9 mouse cellular contexts compared by ENCODE assay signal in the genomic region with DNA sequence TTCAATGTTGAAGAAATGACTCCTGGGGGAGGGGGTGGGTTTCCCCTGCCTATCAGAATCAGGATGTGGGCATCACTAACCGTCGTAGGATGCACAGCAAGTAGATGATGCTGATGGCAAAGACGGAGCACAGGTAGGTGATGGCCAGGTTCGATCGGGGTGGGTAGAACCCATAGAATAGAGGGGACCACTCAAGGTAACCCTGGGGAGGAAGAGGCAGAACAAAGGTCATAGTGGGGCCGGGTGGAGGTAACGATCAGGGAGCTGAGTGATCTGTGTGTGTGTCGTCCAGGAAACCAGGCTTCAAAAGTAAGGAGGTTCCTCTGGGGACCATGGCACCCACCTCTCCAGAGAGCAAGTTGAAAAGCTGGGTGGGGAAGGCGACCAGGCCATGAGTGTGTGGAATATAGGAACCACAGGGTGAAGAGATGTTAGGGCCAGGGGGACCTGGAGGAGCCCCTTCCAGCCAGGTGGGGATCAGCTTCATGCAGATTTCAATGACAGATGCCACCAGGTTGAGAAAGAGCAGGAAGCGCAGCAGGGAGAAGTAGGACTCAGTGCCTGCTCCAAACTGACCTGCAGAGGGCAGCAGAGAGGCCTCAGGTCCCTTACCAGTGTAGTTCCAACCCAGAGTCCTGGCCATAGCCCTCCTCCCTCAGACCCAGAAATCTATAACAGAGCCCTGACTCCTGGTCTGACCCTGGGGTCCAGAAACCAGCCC. TPM values are rescaled to one million over a fixed set of nuclear protein-coding genes. Genes with fewer than 3 reads are reported as not detected.
DNase-seq lines count a peak whose midpoint lies in the region; ATAC-seq lines count a peak whose summit lies in the region.
"Had no signal": no experiment of that assay in that cellular context is flagged by ENCODE, and none has a peak within 500 bp of the region (broad histone marks: within the 10 kb centered on the region; RNA-seq: fewer than 3 reads in every experiment).

No protein-coding gene starts in this region.

- H3K27ac ChIP-seq in hindbrain, embryonic 15.5 days (replicated peaks): no peak overlapping the region
- H3K27ac ChIP-seq: macrophage had no signal

- H3K9ac ChIP-seq in hindbrain, embryonic 15.5 days: no peak overlapping the region

- H3K36me3 ChIP-seq in hindbrain, embryonic 15.5 days: 0 out of 2 replicates have a peak, but pooled peaks cover 9% of the 10 kb centered on the region

- peak; percentile 91 for DNase-seq in NIH3T3 (ENCODE audit: low read depth)
- DNase-seq in cerebellum, postnatal 10 days: peak; percentile 94 to 97
- DNase-seq in frontal cortex, postnatal 25 days (ENCODE audit: low spot score in 2 of 2): peak; percentile 71 to 74
- peak; percentile 79 to 95 for DNase-seq in layer of hippocampus, postnatal 25 days (ENCODE audit: extremely low spot score in 1 of 2, low spot score in 1 of 2)
- peak; percentile 91 for DNase-seq in lung, postnatal 14 days
- peak; percentile 94 for DNase-seq in retina, embryonic 14.5 days (ENCODE audit: low spot score)
- peak; percentile 82 for DNase-seq in thymus, postnatal 25 days

- H3K9me3 ChIP-seq in hindbrain, embryonic 15.5 days: no peaks in the 10 kb centered on the region

- no peak overlapping the region for H3K4me3 ChIP-seq in hindbrain, embryonic 15.5 days

- ATAC-seq in hindbrain, embryonic 15.5 days (ENCODE audit: low FRiP score, low read depth): peak; percentile 87

- no peak overlapping the region for H3K4me2 ChIP-seq in hindbrain, embryonic 15.5 days

- no peaks in the 10 kb centered on the region for H3K27me3 ChIP-seq in hindbrain, embryonic 15.5 days

- no peaks in the 10 kb centered on the region for H3K4me1 ChIP-seq in hindbrain, embryonic 15.5 days (replicated peaks)

- WGBS in hindbrain, embryonic 15.5 days: 68% methylated on average over 10 of the region's 10 CpGs

RNA-seq across cellular contexts. Expression of a gene that starts 2.7 kb away (rescaled TPM):
- 5.0 and 5.2 TPM in 2 replicates for polyA plus RNA-seq in hindbrain, embryonic 15.5 days (2015; fragmentation: Nextera tagmentation; extraction: Ambion mirVana)
- 1 to 10 TPM; 4.6 to 8.1 TPM for total RNA-seq in layer of hippocampus, postnatal 25 days (2021)

RNA-seq across cellular contexts. Expression of a gene that starts 9.0 kb away (rescaled TPM):
- polyA plus RNA-seq in hindbrain, embryonic 15.5 days (2015; fragmentation: Nextera tagmentation; extraction: Ambion mirVana): 15.3 and 17.1 TPM in 2 replicates
- total RNA-seq in layer of hippocampus, postnatal 25 days (2021): 1 to 10 TPM; 5.3 to 5.5 TPM

RNA-seq across cellular contexts. Expression of a gene that starts 18.0 kb away (rescaled TPM):
- 275 and 297 TPM in 2 replicates for polyA plus RNA-seq in hindbrain, embryonic 15.5 days (2015; fragmentation: Nextera tagmentation; extraction: Ambion mirVana)
- 10 to 100 TPM; 75.7 to 87.8 TPM for total RNA-seq in layer of hippocampus, postnatal 25 days (2021)

RNA-seq across cellular contexts. Expression of a gene that starts 18.7 kb away (rescaled TPM):
- polyA plus RNA-seq in hindbrain, embryonic 15.5 days (2015; fragmentation: Nextera tagmentation; extraction: Ambion mirVana): 105 and 113 TPM in 2 replicates
- 100 to 1,000 TPM; 133 to 153 TPM for total RNA-seq in layer of hippocampus, postnatal 25 days (2021)

RNA-seq across cellular contexts. Expression of a gene that starts 29.1 kb away (rescaled TPM):
- polyA plus RNA-seq in hindbrain, embryonic 15.5 days (2015; fragmentation: Nextera tagmentation; extraction: Ambion mirVana): 691 and 766 TPM in 2 replicates
- 100 to 1,000 TPM; 367 to 434 TPM for total RNA-seq in layer of hippocampus, postnatal 25 days (2021)
